Mouse (Mus musculus) spleen, adult 2 months (tissue): ENCODE results near the gene Nppb.

Experiments
- CTCF ChIP-seq: fragments of 200-500 bp; IDR thresholded peaks from 2 replicates; pipeline ENCODE4 v1.5.1; 2011; ENCODE audit warnings: mild to moderate bottlenecking, inconsistent platforms; ENCODE audit not compliant: insufficient read depth, insufficient read length, insufficient replicate concordance; ENCODE audit errors: extremely low read depth
- POLR2A ChIP-seq: fragments of 200-500 bp; IDR thresholded peaks from 2 replicates; pipeline ENCODE4 v1.6.1; 2011; ENCODE audit warnings: low read depth, low read length, inconsistent platforms

DNA sequence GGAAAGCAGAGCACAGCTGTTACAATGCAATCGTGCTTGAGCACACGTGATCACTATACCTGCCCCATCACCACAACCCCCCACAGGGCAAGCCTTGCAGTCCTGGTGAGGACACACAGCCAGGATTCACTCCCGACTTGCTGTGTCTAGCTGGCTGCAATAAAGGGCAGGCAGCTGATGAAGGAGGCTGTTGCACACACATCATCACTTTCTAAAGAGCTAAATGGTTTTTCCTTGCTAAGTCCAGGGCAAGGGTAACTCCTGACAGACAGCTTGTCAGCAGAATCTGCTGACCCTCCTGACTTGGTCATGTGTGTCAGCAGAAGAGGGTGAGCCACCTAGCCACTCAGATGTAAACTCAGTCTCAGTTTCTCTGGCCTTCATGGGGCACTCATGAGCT is 31.4 kb downstream of the Nppb start:
- TF ChIP-seq POLR2A: no peak
- no peak for TF ChIP-seq CTCF
